Mouse (Mus musculus) heart, postnatal 0 days (tissue): ENCODE data around the gene 4921524J17Rik.

Source experiments
- CTCF ChIP-seq: IDR thresholded peaks from 2 replicates; pipeline ENCODE4 v1.5.1; 2016; ENCODE audit warnings: antibody characterized with exemption, control low read depth, low read depth
- EP300 ChIP-seq: IDR thresholded peaks from 2 replicates; pipeline ENCODE4 v1.6.1; 2016; ENCODE audit warnings: antibody characterized with exemption, low read depth

GRCm38 (mm10) chr8:85459582-85459981 lies 26.9 kb upstream of the 4921524J17Rik start:
- TF ChIP-seq EP300 (no peak), CTCF (no peak)
